Mouse (Mus musculus) erythroblast, embryonic 14.5 days (primary cell): ENCODE results near the gene Ube2q2. TPM values are rescaled to one million over a fixed set of nuclear protein-coding genes. Genes with fewer than 3 reads are reported as not detected.
"Not testable (repeated sequence)": the region's sequence is repeated elsewhere in the genome, so short reads cannot be mapped to it uniquely, and the experiment has no call there.

ENCODE experiments used
- H3K27me3 ChIP-seq: 2 replicates; pipeline ENCODE4 v1.6.1; 2012; ENCODE audit warnings: inconsistent platforms; ENCODE audit not compliant: control insufficient read depth
- H3K36me3 ChIP-seq: 2 replicates; pipeline ENCODE4 v1.6.1; 2012; ENCODE audit warnings: mild to moderate bottlenecking, inconsistent platforms; ENCODE audit not compliant: control insufficient read depth
- H3K4me1 ChIP-seq: 2 replicates; pipeline ENCODE4 v1.6.1; 2012; ENCODE audit warnings: inconsistent platforms; ENCODE audit not compliant: control insufficient read depth
- H3K4me3 ChIP-seq: replicated peaks from 2 replicates; pipeline ENCODE3; 2012; ENCODE audit warnings: moderate library complexity, mild to moderate bottlenecking, inconsistent platforms
- H3K9me3 ChIP-seq: 2 replicates; pipeline ENCODE4 v1.6.1; 2012; ENCODE audit warnings: low read length, inconsistent platforms, mixed read lengths; ENCODE audit not compliant: control insufficient read depth
- GATA1 ChIP-seq: IDR thresholded peaks from 2 replicates; pipeline ENCODE4 v1.6.1; 2012; ENCODE audit warnings: low read length, inconsistent platforms, mixed read lengths
- TAL1 ChIP-seq: IDR thresholded peaks from 3 replicates; pipeline ENCODE4 v1.6.1; 2012; ENCODE audit warnings: low read length, inconsistent platforms, mixed read lengths
- polyA plus RNA-seq: library from polyadenylated mRNA; stranded (reverse); fragments of >175 nt; gene quantifications from 2 replicates; pipeline ENCODE4 v1.2.3, GENCODE M21; 2012

The Ube2q2 gene
- polyA plus RNA-seq, 1 experiment: 1.1 TPM

DNA sequence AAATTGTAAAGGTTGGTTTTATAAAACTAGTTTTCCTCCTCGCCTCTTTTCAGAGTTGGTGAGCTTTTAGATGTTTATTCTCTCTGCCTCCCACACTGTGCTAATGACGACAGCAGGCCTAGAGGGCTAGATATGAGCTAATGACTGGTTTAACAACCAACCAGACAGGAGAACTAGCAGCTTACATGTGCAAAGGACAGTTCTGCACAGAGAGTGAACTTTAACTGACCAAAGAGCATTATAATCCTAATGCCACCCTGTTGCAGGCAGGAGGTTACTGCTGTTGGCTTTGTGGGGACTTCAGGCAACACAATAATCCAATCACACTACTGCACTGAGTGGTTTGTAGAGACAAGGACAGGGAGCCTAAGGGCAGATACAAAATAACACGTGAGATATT lies 94.6 kb downstream of the Ube2q2 start:
- Histone ChIP-seq H3K36me3 (no peaks in the 10 kb centered on the region), H3K9me3 (no peaks in the 10 kb centered on the region), H3K4me3 (no peak overlapping the region), H3K4me1 (no peaks in the 10 kb centered on the region), H3K27me3 (peaks cover 9% of the 10 kb centered on the region)
- TF ChIP-seq GATA1: no peak

DNA sequence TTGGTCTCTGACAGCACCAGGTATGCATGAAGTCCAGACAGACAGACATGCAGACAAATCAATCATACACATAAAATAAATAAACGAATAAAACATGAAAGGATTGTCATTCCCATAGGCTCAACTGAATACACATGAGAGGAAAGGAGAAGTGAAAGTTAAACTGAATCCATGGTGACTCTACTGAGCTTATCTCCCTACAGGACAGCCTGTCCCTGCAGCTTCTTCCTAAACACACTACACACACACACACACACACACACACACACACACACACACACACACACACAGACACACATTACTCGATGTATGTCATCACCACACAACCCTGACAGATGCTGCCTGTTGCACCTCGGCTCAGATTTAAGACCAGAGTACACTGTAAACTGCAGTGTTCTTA lies 95.4 kb downstream of the Ube2q2 start:
- no peak for TF ChIP-seq GATA1
- TF ChIP-seq TAL1: no peak
- Histone ChIP-seq H3K36me3 (no peaks in the 10 kb centered on the region), H3K4me1 (no peaks in the 10 kb centered on the region), H3K9me3 (no peaks in the 10 kb centered on the region), H3K27me3 (peaks cover 9% of the 10 kb centered on the region), H3K4me3 (no peak overlapping the region)

DNA sequence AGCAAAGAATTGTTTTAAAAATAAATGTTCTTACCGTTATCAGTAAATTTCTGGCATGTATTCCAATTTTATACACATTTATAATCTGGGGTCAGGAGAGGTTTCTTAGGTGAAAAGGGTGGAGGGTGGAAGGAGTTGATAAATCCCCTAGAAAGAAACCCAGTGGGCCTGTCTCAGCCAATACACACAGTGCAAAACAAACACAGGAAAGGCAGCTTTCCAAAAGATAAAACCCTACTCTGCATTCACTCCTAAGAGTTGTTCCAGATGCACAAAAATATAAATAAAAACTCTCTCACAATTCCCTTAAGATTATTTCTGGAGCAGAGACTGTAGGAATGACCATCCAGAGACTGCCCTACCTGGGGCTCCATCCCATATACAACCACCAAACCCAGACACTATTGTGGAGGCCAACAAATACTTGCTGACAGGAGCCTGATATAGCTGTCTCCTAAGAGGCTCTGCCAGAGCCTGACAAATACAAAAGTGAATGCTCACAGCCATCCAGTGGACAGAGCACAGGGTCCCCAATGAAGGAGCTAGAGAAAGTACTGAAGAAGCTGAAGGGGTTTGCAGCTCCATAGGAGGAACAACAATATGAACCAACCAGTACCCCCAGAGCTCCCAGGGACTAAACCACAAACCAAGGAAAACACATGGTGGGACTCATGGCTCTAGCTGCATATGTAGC lies 96.5 kb downstream of the Ube2q2 start:
- H3K9me3 ChIP-seq, H3K4me1 ChIP-seq, H3K4me3 ChIP-seq, H3K36me3 ChIP-seq, H3K27me3 ChIP-seq: not testable (repeated sequence)

DNA sequence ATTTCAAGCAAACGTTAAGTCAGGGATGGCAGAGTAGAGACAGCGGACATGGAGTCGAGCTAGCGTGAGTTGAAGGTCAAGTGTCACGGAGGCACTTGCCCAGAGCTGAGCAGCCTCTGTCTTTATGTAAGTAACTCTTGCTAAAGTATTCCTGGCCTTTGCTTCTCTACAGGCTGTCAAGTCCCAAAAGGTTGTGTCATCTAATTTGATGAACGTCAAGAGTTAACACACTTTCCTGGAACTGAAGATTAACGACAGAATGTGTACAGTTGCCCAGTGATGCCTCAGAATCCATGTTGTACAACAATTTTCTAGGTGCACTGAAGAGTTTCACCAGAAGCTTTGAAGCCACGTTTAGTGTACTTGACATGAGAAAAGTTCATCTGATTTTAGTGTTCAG lies 97.8 kb downstream of the Ube2q2 start:
- Histone ChIP-seq H3K9me3 (no peaks in the 10 kb centered on the region), H3K27me3 (peaks cover 9% of the 10 kb centered on the region), H3K4me3 (no peak overlapping the region), H3K36me3 (no peaks in the 10 kb centered on the region), H3K4me1 (no peaks in the 10 kb centered on the region)
- TF ChIP-seq GATA1 (no peak), TAL1 (no peak)

DNA sequence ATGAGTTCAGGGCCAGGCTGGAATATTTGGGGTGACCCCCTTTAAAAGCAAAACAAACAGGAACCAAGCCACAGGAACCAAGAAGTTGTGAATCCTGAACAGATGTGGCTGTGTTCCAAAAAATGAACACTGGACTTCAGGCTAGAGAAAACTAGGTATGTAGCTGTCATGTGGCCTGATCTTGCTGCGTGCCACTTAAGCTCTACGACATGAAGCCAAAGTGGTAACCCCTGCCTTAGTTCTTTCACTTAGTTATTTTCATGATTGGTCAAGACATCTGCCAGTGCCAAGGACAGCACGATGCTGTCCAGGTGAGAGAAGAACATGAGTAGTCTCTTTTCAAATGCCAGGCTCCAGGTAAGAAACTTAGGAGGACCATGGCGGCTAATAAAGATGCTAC lies 98.3 kb downstream of the Ube2q2 start:
- no peaks in the 10 kb centered on the region for H3K4me1 ChIP-seq
- no peak overlapping the region for H3K4me3 ChIP-seq
- H3K36me3 ChIP-seq: no peaks in the 10 kb centered on the region
- H3K9me3 ChIP-seq: no peaks in the 10 kb centered on the region
- TF ChIP-seq TAL1: no peak
- TF ChIP-seq GATA1: no peak
- H3K27me3 ChIP-seq: peaks cover 5% of the 10 kb centered on the region

DNA sequence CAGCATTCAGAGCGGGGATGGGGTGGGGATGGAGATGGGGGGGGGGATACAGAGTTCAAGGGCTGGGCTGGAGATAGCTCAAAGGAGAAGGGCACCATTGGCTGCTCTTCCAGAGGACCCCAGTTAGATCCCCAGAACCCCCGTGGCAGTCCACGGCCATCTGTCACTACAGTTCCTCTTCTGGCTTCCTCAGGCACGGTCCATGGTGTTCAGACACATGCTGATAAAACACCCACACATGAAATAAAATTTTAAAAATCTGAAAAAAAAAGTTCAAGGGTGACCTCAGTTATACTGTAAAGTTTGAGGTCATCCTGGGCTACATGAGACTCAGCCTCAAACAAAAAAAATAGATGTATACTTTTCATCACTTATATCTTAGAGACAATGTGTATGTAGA lies 99.8 kb downstream of the Ube2q2 start:
- H3K4me3 ChIP-seq: no peak overlapping the region
- TF ChIP-seq TAL1: no peak
- TF ChIP-seq GATA1: no peak
- no peaks in the 10 kb centered on the region for H3K27me3 ChIP-seq
- H3K4me1 ChIP-seq: no peaks in the 10 kb centered on the region
- no peaks in the 10 kb centered on the region for H3K9me3 ChIP-seq
- no peaks in the 10 kb centered on the region for H3K36me3 ChIP-seq

DNA sequence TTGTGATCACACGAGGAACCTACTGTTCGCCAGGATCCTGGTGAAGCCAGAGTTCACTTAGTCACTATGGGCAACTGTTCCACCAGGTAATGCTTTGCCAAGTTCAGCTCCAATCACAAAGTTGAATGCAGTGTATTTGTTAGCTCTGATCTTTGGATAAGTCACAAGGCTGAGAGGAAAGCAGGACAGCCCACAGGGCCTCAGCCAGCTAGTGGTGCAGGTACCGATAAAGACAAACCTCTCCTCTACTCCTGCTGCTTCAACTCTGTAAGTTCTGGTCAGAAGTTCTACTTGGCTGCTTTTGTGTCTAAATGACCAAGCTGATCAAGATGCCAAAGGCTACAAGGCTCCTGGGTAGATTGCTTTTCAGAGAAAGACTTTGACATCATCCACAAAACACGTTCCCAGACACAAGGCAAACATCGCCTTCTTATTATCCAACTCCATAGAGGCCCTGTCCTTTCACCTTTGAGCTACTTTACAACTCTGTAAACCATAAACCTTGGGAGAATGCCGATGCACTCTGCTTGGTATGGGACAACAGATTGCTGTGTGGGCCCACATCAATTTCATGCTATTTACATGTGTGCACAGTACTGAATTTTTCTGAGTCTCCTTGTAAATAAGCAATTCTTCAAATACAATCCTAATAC lies 102.1 kb downstream of the Ube2q2 start:
- no peak overlapping the region for H3K4me3 ChIP-seq
- H3K36me3 ChIP-seq: no peaks in the 10 kb centered on the region
- H3K9me3 ChIP-seq: no peaks in the 10 kb centered on the region
- no peaks in the 10 kb centered on the region for H3K27me3 ChIP-seq
- H3K4me1 ChIP-seq: no peaks in the 10 kb centered on the region
- TF ChIP-seq GATA1: no peak
- no peak for TF ChIP-seq TAL1

DNA sequence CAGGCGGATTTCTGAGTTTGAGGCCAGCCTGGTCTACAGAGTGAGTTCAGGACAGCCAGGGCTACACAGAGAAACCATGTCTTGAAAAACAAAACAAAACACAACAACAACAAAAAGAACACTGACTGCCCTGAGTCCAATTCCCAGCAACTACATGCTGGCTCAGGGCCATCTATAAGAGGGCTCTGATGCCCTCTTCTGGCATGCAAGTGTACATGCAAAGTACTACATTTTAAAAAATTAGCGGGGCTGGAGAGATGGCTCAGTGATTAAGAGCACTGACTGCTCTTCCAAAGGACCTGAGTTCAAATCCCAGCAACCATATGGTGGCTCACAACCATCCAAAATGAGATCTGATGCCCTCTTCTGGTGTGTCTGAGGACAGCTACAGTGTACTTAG lies 103.4 kb downstream of the Ube2q2 start:
- H3K4me3 ChIP-seq, H3K36me3 ChIP-seq, H3K4me1 ChIP-seq, H3K9me3 ChIP-seq, H3K27me3 ChIP-seq: not testable (repeated sequence)

DNA sequence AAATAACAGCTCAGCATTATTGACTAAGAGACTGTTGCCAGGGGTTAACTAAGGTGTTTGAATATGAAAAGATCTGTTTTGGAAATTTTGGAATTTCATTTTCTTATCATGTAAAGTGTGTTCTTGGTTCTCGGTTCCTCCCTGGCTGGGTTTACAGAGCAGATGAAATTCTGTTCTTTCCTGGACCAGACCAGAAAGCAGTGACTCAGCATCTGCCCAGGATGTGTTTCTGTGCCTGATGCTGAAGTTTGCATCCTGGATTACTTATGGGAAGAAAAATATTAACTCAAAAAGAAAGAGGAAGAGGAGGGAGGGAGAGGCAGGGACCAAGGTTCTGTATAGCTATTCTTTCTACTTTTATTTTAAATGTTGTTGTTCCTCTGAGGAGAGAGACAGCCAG lies 105.2 kb downstream of the Ube2q2 start:
- H3K36me3 ChIP-seq: no peaks in the 10 kb centered on the region
- H3K27me3 ChIP-seq: no peaks in the 10 kb centered on the region
- H3K9me3 ChIP-seq: no peaks in the 10 kb centered on the region
- no peaks in the 10 kb centered on the region for H3K4me1 ChIP-seq
- H3K4me3 ChIP-seq: no peak overlapping the region
- no peak for TF ChIP-seq TAL1
- TF ChIP-seq GATA1: no peak

DNA sequence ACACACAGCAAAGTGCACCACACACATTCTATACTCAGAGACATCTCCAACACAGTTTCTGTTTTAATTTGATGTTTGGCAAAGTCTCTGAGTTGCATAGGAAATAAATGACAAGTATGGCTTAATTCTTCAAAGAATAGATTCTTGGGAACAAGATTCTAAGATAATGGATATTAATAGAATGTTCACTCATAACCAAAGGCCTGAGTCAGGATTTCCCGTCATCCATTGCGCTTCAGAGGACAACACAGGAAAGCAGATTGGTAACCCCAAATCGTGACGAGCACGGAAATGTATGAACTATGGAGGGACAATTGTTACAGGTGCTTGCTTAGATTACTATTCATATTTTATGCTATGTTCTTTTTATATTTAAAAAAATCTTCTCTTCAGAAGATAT lies 106.4 kb downstream of the Ube2q2 start:
- no peaks in the 10 kb centered on the region for H3K36me3 ChIP-seq
- H3K4me3 ChIP-seq: no peak overlapping the region
- TF ChIP-seq TAL1 (no peak), GATA1 (no peak)
- H3K27me3 ChIP-seq: no peaks in the 10 kb centered on the region
- no peaks in the 10 kb centered on the region for H3K4me1 ChIP-seq
- no peaks in the 10 kb centered on the region for H3K9me3 ChIP-seq
